Mouse (Mus musculus) olfactory bulb, adult 2 months (tissue): ENCODE measurements around the gene Krt8.

Source experiments
- CTCF ChIP-seq: fragments of 200-500 bp; IDR thresholded peaks from 2 replicates; pipeline ENCODE4 v1.5.1; 2012; ENCODE audit warnings: low read depth, mild to moderate bottlenecking, low read length, moderate library complexity; ENCODE audit not compliant: insufficient read depth
- POLR2A ChIP-seq: fragments of 200-500 bp; IDR thresholded peaks from 2 replicates; pipeline ENCODE4 v1.6.1; 2012; ENCODE audit warnings: mild to moderate bottlenecking, low read depth, low read length, moderate library complexity; ENCODE audit not compliant: insufficient read depth

GRCm38 (mm10) chr15:101970536-101970935, 33.7 kb downstream of the Krt8 start:
- TF ChIP-seq POLR2A (no peak), CTCF (peak; percentile 39; the same call in 1 of the 2 replicates)
